Mouse (Mus musculus): Measurements from ENCODE around the gene Drc1.

Gene Drc1

DNA sequence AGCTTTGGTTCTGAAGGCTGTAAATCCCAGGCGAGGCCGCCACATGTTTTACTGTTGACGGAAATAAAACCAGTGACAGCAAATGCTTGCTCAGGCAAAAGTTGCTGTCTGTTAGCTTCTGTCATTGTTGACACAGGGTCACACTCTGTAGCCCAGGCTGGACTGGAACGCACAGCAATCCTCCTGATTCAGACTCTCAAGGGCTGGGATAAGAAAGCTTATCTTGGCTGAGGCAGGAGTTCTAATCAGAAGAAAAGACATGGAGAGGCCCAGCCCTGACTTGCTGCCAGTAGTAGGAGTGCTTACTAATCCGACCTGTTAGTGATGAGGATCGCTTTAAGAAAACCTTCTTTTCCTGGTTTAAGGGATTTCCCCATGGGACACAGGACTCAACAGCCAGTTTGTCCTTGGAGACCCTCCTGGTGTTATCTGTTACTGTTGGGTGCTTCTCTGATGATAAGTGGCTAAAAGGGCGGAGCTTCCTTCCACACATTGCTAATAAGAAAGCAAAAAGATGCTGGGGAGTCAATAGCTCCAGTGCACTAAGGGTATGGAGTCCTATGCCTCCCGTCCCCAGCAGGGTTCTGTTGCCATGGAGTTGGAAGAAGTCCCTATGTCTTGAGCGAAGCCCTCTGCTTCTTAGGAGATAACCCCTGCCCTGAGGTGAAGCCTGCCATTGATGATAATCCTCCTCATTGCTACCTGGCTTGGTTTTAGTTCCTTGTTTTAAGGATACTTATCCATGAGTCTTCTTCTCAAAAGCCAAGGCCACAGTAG lies 6.1 kb downstream of the Drc1 start:
- no peak for DNase-seq (ENCODE audit: low spot score)

DNA sequence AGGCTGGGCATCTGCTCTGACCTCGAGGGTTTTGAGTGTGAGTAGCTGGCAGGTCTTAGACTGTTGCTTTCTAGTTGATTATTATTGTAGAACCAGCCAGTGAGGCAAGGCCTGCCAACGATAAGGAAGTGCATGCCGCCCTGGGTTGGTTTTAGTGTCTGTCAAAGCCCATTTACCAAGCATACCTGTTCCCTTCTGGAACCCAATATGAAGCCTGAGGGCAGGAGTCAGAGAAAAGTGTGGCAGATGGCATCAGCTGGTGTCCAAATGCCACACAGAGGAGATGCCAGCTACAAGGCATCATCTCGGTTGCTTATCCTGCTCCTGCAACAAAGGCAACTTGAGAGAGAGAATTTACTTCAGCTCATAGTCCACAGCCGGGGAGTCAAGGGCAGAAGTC lies 59.6 kb downstream of the Drc1 start:
- no peak for DNase-seq (ENCODE audit: low spot score)

DNA sequence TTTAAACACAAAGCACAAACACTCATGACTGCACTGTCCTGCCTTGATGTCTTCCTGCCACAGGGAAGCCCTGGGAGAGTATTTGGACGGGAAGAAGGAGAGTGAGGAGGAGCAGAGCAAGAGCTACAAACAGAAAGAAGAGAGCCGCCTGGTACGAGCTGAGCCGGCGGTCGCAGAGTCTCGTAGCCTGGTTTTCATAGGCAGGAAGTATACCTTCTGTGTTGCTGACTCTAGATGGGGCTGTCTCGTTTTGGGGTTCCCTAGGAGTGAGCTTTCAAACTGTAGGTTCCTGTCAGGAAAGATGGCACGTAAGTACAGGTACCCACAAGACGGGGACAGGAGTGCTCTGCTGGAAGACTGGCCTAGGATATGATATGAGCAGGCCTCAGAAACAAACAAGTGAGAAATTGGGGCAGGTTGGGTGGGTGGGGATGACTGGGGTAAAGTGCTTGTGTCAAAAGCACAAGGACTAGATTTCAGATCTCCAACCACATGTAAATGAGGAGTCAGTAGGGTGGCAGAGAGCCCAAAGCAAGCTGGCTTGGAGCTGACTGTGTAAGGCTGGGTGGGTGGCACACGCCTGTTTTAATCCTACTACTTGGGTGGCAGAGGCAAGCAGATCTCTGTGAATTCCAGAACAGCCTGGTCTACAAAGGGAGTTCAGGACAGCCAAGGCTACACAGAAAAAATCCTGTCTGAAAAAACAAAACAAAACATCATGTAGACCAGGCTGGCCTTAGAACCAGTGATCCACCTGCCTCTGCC lies 60.6 kb downstream of the Drc1 start:
- no peak for DNase-seq (ENCODE audit: low spot score)

DNA sequence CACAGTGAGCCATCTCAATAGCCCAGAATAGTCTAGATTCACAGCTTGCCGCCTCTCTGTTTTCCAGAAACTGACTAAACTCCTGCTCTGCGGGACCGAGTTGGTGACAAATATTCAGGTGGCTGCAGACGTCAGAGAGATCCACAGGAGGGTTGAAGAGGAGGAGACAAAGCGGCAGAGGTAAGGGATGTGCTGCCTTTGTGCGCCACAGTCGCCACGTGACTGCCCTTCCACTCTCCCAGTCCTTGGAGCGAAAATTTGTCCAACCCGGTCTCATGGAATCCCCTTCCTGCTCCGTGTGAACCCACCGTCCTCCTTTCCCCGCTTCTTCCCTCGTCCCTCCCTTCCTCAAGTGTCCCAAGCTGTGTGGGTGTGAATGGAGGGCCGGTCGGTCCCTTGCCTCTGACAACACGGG lies 61.4 kb downstream of the Drc1 start:
- no peak for DNase-seq (ENCODE audit: low spot score)

DNA sequence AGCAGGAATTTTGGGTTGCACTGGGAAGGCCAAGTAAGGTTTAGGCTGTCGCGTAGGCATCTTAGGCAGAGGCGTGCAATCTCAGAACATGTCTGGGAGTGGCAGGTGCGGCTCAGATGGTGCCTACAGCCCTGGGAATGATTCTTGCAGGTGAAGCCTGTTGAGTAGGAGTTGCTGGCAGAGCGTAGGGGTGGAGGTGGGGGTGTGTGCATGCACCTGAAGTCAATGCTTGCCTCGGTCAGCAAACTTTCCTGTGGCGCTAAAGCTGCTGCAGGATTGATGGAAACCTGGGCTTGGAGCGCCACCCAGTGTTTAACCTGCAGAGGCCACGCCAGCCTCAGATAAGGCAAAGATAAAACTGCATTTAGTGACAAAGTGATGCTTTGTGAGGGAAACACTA lies 61.9 kb downstream of the Drc1 start:
- peak; percentile 59 for DNase-seq (ENCODE audit: low spot score)

DNA sequence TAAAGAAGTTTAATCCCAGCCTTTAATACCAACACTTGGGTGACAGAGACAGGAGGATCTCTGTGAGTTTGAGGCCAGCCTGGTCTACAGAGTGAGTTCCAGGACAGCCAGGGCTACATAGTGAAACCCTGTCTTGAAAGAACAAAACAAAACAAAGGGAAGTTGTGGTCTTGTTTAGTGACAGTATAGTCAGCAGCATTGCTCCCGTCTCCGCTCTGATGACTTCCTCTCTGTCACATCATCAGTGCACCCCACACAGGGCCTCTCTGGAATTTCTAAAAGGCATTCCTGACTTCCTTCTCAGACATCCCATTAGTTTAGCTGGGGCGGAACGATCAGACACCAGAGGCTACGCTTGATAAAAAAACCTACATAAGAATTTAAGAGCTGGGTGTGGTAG lies 62.7 kb downstream of the Drc1 start:
- no peak for DNase-seq (ENCODE audit: low spot score)

DNA sequence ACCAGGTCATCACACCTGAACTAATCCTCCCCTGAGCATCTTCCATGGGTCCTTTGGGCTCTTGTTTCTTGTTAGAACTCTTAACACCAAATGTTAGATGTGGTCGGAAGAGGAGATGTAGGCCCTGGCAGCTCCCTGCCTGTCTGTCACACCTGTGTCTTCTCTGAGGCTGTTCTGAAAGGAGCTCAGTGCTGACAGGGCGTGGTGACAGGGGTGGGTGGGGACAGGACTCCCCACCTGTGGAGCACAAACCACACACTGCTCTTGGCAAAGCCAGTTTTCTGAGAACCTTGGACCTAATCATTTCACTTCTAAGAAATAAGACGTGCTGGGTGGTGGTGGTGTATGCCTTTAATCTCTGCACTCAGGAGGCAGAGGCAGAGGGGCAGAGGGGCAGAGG lies 72.4 kb downstream of the Drc1 start:
- peak; percentile 65 for DNase-seq (ENCODE audit: low spot score)

DNA sequence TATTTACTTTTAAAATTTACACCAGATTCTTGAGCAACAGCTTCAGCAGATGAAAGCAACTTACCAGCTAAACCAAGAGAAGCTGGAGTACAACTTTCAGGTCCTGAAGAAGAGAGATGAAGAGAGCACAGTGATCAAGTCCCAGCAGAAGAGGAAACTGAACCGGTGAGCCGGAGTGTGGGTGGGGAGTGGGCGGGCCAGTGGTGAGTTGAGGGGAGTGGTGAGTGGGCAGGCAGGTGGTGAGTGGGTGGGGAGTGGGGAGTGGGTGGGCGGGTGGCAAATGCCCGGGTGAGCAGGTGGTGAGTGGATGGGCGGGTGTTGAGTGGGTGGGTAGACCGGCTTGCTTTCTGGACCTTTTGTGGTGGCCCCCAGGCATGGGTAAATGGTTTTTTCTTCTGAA lies 73.9 kb downstream of the Drc1 start:
- DNase-seq (ENCODE audit: low spot score) = no peak

DNA sequence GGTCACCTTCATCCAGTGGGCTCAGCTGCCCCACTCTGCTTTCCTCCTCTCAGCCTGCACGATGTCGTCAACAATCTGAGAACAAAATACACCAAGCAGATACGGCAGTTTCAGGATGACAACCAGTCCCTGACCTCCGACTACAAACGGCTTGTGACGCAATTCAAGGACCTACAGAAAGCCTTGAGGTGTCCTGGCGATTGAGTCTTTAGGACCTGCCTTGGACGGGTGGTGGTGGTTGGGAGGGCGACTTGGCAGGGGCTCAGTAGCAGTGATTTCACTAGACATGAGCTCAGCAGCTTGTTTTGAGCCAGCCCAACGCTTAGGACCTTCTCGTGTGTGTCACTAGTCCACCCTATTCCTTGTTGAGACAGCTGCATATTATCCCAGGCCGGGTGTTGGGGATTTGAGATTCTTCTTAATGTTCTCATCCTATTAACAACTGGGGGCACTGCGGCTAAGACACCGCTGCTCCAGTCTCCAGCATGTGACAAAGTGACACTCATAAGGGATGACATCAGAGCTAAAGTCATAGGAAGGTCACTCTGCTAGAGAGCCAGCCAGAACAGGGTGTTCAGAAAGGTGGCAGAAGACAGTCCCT lies 74.5 kb downstream of the Drc1 start:
- DNase-seq (ENCODE audit: low spot score) = no peak

DNA sequence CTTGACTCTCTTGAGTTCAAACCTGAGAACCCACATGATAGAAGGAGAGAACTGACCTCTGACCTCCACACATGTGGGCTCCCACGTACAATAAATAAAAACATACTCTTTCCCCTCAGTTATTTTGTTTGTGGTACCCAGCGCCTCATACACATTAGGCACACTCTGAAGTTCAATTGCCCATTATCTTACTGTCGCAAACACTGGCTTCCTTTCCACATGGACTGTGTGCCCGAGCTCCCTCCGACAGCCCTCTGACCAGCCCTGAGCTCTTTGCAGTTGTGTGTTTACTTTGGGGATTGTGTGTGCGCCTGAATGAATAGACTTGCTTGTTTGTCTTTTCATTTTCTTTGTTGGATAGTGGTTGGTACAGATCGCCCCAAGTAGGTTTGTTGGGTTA lies 75.5 kb downstream of the Drc1 start:
- DNase-seq (ENCODE audit: low spot score) = no peak

DNA sequence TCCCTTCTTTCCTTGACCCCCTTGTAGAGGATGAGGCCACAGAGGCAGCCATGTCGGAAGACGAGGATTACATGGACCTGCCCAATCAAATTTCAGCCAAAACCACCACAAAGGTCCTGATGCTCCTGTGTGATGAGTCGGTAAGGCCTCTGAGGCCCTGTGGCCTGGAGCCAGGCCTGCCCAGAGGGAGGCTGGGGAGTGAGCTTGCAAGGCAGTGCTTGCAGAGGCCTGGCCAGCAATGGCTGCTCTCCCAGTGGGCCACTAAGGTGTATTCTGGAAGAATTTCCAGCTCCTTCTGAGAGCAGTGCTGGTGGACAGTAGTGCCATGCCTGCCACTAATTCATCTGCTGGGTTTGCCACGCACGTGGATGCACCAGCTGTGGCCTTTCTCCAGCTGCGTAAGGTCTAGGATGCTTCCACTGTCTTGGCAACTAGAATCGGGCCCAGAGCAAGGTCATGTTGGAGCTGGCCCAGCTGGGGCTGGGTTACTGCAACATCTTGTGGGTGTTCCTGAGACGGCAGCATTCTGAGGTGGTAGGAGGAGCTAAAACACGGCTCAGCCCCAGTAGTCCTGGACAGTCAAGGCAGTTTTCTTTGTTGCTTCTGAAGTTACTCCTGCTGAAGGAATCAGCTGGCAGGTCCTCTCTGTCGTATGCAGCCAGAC lies 77.4 kb downstream of the Drc1 start:
- DNase-seq (ENCODE audit: low spot score) = no peak

DNA sequence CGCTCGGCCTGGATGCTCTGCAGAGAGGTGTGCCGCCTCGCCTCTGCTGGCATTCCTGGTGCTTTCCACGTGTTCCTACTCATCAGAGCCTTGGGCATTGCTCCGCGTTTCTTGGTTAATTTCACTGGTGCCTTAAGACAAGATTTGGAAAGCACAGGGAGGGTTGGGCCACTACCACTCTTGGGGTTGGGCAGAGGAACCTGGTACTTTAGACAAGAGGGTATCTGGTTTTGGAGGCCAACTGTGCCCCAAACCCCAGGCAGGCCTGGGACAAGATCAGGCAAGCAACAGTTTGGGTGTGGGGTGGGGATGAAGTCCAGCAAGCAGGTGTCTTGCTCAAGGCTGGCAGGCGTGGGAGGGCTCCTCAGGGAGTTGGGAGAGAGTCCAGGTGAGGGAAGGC lies 86.2 kb downstream of the Drc1 start:
- no peak for DNase-seq (ENCODE audit: low spot score)

DNA sequence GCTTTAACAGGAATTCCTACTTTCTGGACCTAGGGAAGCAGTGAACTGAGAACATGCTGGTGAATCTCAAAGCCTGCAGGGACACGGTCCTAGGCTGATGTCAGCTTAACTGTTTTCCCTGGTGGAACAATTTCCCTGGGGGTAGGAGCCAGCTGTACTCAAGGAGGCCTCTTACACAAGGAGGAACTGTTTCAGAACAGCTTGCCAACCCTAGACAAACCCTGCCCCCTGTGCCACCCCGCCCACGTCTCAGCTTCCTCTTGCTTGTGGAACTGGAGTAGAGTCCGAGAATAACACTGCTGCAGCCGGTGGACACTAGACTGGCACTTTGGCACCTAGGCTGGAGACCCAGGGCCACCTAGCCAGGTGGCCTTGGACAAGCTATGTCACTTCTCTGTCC lies 88.2 kb downstream of the Drc1 start:
- DNase-seq (ENCODE audit: low spot score) = peak; percentile 12

DNA sequence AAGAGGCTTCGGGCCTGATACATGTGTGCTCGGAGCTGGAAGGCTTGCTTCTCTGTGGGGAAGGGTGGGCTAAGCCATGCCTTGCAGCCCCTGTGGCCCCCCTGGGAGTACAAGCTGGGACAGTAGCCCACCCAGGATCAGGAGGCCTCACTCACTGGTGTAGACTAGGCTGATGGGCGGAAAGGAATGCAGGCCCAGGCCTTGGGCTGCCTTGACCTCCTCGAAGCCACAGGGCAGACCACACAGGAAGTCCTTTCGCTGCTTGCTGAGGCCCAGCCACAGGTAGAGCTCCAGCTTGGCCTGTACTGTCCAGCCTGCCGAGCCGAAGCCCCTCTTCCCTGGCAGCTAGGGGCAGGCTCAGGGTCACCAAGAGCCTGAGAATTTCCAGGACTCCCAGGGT lies 101.7 kb downstream of the Drc1 start:
- DNase-seq (ENCODE audit: low spot score) = no peak

DNA sequence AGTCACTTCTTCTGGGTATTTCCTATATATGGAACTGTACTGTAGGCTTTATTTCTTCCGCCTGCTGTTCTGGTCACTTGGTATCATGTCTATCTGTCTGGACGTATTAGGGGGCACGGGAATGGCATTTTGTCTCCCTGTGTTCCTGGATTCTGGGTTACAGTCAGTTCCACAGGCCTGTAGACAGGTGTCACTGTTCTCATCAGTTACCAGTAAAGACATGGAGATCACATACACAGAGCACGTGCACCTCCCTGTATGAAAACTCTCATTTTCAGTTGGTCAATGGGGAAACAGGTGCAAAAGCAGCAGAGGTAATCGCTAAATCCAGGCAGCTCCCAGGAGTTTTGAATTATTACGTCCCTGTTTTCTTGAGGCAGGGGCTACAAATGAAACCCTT lies 106.5 kb downstream of the Drc1 start:
- no peak for DNase-seq (ENCODE audit: low spot score)

DNA sequence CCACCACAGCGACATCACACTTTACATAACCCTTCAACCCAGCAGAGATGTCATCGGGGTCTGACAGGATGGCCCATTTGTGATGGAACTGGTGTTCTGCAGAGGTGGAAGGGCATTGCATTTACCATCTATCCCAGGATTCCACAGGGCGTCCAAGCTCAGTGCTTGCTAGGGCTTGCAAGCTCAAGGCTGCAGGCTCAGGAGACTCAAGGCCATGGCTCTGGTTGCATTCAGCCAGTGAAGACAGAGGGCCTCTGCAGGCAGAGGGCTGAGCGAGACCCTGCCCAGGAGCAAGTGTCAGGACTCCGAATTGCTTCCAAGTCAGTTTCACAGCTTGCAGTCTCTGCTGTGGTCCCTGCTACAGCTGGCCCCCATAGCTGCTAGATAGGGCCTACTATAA lies 108.6 kb downstream of the Drc1 start:
- no peak for DNase-seq (ENCODE audit: low spot score)

DNA sequence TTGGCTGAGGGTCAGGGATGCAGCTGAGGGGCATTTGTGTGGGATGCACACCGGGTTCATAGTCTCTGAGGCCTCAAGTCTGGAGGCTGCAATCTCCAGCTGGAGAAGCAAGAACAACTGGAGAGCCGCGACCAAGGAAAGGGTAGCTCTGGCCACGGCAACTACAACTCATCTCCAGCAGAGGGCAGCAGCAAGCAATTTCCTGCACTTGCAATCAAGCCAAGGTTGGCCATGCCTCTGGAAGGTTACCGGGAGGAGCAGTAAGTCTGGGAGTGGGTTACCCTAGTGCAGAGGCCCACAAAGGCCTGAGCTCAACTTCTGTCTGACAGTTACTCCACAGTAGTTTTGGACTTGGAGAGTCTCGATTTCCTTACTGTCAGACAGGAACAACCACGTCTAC lies 110.3 kb downstream of the Drc1 start:
- peak; percentile 31 for DNase-seq (ENCODE audit: low spot score)

DNA sequence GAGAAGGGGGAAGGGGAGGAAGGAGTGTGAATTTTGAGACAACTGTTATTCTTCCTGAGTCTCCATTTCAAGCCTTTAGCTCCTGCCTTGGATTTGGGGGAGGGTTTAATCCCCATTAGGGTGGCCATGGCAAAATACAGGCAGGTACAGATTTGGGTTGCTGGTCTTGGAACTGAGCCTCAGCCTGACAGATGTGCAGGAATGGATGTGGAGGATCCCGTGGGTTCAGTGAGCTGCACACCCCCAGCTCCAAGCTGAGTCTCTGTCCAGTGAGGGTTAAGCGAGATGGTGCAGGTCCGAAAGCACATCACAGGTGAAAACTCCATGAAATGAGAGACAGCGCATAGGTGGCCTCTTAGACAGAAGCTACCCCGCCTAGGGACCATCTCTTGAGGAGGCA lies 119.3 kb downstream of the Drc1 start:
- no peak for DNase-seq (ENCODE audit: low spot score)

DNA sequence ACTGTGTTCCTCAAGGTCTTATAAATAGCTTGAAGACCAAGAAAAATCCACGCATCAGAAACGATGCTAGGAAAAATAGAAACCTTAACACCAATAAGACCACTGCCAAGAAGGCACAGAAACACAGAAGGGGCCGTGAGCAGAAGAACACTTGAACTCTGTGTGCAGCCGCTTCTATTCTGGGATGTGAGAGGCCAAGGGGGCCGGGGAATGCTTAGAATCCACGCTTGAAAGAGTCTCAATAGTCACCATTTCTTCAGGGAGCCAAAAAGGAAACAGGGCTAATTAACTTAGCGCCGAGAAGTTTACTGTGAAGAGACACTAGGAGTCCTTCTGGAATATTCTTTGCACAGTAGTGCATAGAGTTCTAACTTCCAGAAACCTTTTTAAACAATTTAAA lies 120.0 kb downstream of the Drc1 start:
- DNase-seq (ENCODE audit: low spot score) = no peak

DNA sequence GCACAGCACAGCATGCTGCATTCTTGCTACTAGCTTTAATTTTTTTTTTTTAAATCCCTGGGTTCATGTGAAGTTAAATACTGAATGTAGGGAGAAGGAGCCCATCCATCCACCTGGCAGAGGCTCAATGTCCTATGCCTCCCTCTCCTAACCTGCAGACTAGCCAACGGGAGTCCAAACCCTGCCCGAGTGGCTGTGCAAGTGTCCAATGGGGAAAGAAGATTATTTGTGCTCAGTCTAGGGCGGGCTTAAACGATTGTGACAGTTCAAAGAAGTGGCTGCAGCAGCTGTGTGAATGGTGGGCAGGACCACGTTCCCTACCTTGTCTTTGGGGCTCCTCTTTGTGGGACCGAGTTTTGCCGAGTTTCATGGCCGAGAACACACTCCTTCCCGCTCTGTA lies 125.7 kb downstream of the Drc1 start:
- no peak for DNase-seq (ENCODE audit: low spot score)

DNA sequence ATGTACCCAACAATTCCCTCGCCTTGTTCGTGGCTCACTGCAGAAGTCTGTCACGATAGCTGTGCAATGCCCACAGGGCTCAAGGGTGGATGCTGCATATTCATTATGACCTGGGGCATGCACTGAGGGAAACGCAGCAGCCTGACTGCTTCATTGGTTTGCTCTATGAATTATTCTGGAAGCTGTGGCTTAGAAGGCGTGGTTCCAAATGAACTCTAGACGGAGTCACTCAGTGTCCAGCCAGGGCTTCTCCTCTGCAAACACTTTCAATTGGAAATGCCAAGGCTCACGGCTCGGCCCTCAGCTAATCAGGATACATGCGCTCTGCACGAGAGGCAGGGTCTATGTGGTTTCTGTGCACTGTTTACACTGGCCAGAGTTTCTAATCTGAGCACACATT lies 130.3 kb downstream of the Drc1 start:
- DNase-seq (ENCODE audit: low spot score) = no peak

DNA sequence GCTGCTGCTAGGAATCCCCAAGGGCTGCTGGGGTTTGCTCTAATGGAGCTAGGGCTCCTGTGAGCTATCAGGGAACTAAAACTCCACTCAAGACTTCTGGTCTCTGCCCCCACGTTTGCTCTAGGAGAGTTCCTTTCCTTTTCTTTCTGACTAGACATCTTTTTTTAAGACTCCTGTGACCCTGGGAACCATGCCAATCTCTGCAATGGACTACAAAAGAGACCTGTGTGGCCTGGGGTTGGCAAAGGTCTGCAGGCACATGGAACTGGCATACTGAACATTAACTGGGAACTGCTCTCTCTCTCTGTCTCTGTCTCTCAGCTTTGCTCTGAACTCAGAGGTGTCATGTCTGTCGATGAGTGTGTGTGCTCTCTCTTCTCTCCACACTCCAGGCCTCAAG lies 134.2 kb downstream of the Drc1 start:
- no peak for DNase-seq (ENCODE audit: low spot score)

DNA sequence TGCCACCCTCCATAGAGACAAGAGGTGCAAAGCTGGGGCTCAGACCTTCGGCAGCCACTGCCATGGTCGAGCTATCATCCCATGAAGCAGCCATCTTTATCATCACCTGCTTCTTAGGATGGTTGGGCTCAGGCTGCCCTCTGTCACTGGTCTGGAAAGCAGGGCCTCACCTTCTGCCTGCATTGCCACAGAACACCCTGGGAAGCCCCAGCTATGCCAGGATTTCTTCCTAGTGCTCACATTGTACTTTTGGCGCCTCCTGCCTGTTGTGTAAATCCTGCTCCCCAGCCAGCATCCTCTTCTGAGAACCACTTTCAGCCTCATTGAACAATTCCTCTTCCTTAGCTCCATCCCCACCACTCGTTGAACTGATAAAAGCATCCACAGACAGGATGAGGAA lies 134.7 kb downstream of the Drc1 start:
- no peak for DNase-seq (ENCODE audit: low spot score)
